Mouse (Mus musculus) liver, embryonic 15.5 days (tissue): ENCODE measurements around the gene Agbl3. TPM values are rescaled to one million over a fixed set of nuclear protein-coding genes. Genes with fewer than 3 reads are reported as not detected.

ENCODE experiments used
- ATAC-seq: fragments of 200-750 bp; cut with Nextera tagmentation; 2 replicates; pipeline ENCODE4 v1.8.0; 2017; ENCODE audit warnings: moderate number of reproducible peaks, mild to moderate bottlenecking, moderate library complexity; ENCODE audit not compliant: insufficient read depth
- H3K27ac ChIP-seq: fragments of 300-500 bp; sonication (generic); replicated peaks from 2 replicates; pipeline ENCODE4 v1.5.1; 2015; ENCODE audit warnings: mild to moderate bottlenecking, inconsistent platforms
- H3K27me3 ChIP-seq: fragments of 300-500 bp; sonication (generic); 2 replicates; pipeline ENCODE4 v1.6.1; 2015; ENCODE audit warnings: mild to moderate bottlenecking, inconsistent platforms
- H3K36me3 ChIP-seq: fragments of 300-500 bp; sonication (generic); replicated peaks from 2 replicates; pipeline ENCODE4 v1.6.1; 2015; ENCODE audit warnings: moderate library complexity, mild to moderate bottlenecking, inconsistent platforms
- H3K4me1 ChIP-seq: fragments of 300-500 bp; sonication (generic); replicated peaks from 2 replicates; pipeline ENCODE4 v1.6.1; 2015; ENCODE audit warnings: inconsistent platforms
- H3K4me2 ChIP-seq: fragments of 300-500 bp; sonication (generic); 2 replicates; pipeline ENCODE4 v1.6.1; 2015; ENCODE audit warnings: moderate library complexity, mild to moderate bottlenecking, inconsistent platforms
- H3K4me3 ChIP-seq: fragments of 300-500 bp; sonication (generic); replicated peaks from 2 replicates; pipeline ENCODE4 v1.5.1; 2015; ENCODE audit warnings: mild to moderate bottlenecking, inconsistent platforms
- H3K9ac ChIP-seq: fragments of 300-500 bp; sonication (generic); 2 replicates; pipeline ENCODE4 v1.6.1; 2015; ENCODE audit warnings: moderate library complexity, mild to moderate bottlenecking, inconsistent platforms
- H3K9me3 ChIP-seq: fragments of 300-500 bp; sonication (generic); replicated peaks from 2 replicates; pipeline ENCODE4 v1.6.1; 2016; ENCODE audit warnings: inconsistent platforms
- WGBS: fragments of 180-500 bp; shearing (Covaris S2); methylation state at CpG from one replicate; pipeline ENCODE4 v1.1.7; 2015; ENCODE audit warnings: mixed read lengths; ENCODE audit not compliant: insufficient replicate concordance; 5-methylcytosine and 5-hydroxymethylcytosine counted together
- polyA plus RNA-seq: library from polyadenylated mRNA; unstranded; fragments of >200 nt; fragmentation: Nextera tagmentation; extraction: Ambion mirVana; gene quantifications from 2 replicates; pipeline ENCODE4 v1.2.1, GENCODE M21; 2015

The Agbl3 gene
- polyA plus RNA-seq, 1 experiment from 2014 or later, result 2.4 TPM

DNA sequence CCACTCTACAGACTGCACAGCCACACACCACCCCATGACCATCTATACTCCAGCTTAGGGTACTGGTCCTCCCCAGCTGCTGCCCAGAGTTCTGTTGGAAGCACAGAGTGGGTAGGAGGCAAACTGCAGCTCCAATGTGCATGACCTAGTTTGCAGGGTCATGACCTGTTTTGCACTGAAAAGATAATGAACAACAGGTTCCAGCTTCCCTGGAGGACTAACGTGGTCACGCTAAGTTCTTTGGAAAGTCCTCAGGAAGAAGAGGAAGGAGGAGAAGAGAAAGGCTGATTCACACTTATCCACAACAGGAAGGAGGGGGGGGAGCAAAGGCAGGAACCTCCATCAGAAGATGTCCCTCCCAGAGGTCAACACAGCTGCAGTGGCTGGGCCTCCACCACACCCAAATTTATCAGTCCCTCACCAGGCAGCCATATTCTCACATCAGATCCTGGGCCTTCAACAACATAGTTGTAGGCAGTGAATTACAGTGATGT is 126.9 kb downstream of the Agbl3 start:
- peak; percentile 84 for ATAC-seq
- WGBS, result 37% methylated on average over 2 of the region's 2 CpGs
- no peaks in the 10 kb centered on the region for H3K27me3 ChIP-seq
- peak overlapping the region; percentile 39 for H3K4me3 ChIP-seq
- peak overlapping the region; percentile 77 for H3K4me2 ChIP-seq
- peaks cover 62% of the 10 kb centered on the region for H3K36me3 ChIP-seq
- peak overlapping the region; percentile 96 for H3K27ac ChIP-seq
- peaks cover 76% of the 10 kb centered on the region for H3K4me1 ChIP-seq
- peak overlapping the region; percentile 45 for H3K9ac ChIP-seq
- no peaks in the 10 kb centered on the region for H3K9me3 ChIP-seq

- 66% methylated on average over 18 of the region's 18 CpGs for WGBS
- Histone ChIP-seq H3K4me2 (peak overlapping the region; percentile 77), H3K9me3 (no peaks in the 10 kb centered on the region), H3K27me3 (no peaks in the 10 kb centered on the region), H3K27ac (peak overlapping the region; percentile 96), H3K4me1 (peaks cover 71% of the 10 kb centered on the region), H3K36me3 (peaks cover 56% of the 10 kb centered on the region), H3K9ac (peak overlapping the region; percentile 45), H3K4me3 (peak overlapping the region; percentile 39)
- ATAC-seq, result peak; percentile 35
Observed at GRCm38 (mm10) chr6:34907696-34908260, 127.5 kb downstream of the Agbl3 start.

Other genes starting within 250 kb of the Agbl3 start
- 58.0 and 63.2 TPM in 2 replicates for gene Cald1, start 181.9 kb upstream of the Agbl3 start, polyA plus RNA-seq
- gene Tmem140, start 82.7 kb downstream of the Agbl3 start, polyA plus RNA-seq, result 5.8 and 8.5 TPM in 2 replicates
- gene Cyren, start 97.6 kb downstream of the Agbl3 start, polyA plus RNA-seq, result 5.7 and 6.1 TPM in 2 replicates
- gene Wdr91, start 130.4 kb downstream of the Agbl3 start, polyA plus RNA-seq, result 10.2 and 11.0 TPM in 2 replicates
- gene Stra8, start 139.7 kb downstream of the Agbl3 start, polyA plus RNA-seq, result not detected in 2 replicates
- 0.17 and 0.18 TPM in 2 replicates for gene Slc23a4, start 208.0 kb downstream of the Agbl3 start, polyA plus RNA-seq